Mouse (Mus musculus): Measurements from ENCODE around the gene Zhx3.

- TF ChIP-seq TAL1 (IDR thresholded peaks at IDR 0.05; ENCODE audit: low read length) (no peak), GATA1 (IDR thresholded peaks at IDR 0.05; ENCODE audit: low read length) (no peak)
These were observed 101.2 kb downstream of the Zhx3 start for GRCm38 (mm10) chr2:160771325-160772276.
